Mouse (Mus musculus) spleen, adult 18-20 months (tissue): ENCODE measurements around the gene Ifitm3.
"Not testable (repeated sequence)": the region's sequence is repeated elsewhere in the genome, so short reads cannot be mapped to it uniquely, and the experiment has no call there.

Experiments used
- DNase-seq, 2 experiments: peaks; one replicate each; pipeline ENCODE4 v3.0.0; 2022; ENCODE audit warnings: mixed read lengths in 2 of 2

Ifitm3 gene

GRCm38 (mm10) chr7:141032458-141033167 is 22.0 kb upstream of the Ifitm3 start:
- DNase-seq = no peak

GRCm38 (mm10) chr7:141030390-141030789 is 19.8 kb upstream of the Ifitm3 start:
- DNase-seq = no peak

GRCm38 (mm10) chr7:141028831-141029230 is 18.3 kb upstream of the Ifitm3 start, which contains the start of gene Gm17387:
Gm17387 (plus strand) TSS chr7:141029131.
- DNase-seq = no peak

DNA sequence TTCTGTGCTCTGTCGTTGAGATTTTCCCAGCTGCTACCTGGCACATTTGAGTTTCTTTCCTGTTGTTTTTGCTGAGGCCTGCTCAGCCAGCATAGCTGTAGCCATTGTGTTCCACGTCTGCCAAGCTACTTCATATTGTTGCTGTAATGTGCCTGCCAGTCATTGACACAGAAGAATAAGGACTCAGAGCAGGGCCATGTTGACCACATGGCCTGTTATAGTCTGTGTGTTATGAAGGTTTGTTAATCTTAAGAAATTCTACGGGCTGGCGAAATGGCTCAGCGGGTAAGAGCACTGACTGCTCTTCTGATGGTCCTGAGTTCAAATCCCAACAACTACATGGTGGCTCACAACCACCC is 16.1 kb upstream of the Ifitm3 start:
- no peak for DNase-seq

- no peak for DNase-seq
These were observed 15.6 kb upstream of the Ifitm3 start for GRCm38 (mm10) chr7:141026097-141026739.

- no peak for DNase-seq
These were observed 14.6 kb upstream of the Ifitm3 start for GRCm38 (mm10) chr7:141024865-141025838.

GRCm38 (mm10) chr7:141021489-141022449 is 11.2 kb upstream of the Ifitm3 start:
- no peak for DNase-seq

DNA sequence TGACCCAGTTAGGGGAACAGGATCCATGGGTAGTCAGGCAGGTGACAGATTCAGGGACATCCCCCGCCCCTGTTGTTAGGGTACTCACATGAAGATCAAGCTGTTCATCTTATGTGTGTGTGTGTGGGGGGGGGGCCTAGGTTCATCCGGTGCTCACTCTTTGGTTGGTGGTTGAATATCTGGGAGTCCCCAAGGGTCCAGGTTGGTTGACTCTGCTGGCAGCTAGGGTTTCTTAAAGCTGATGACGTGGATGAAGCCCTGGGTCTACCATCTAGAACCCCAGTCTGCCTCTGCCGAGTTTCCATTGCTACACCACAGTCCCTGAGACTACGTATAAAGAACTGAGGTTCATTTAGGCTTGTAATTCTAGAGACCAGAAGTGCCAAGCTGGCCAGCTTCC is 8.5 kb upstream of the Ifitm3 start:
- no peak for DNase-seq

DNA sequence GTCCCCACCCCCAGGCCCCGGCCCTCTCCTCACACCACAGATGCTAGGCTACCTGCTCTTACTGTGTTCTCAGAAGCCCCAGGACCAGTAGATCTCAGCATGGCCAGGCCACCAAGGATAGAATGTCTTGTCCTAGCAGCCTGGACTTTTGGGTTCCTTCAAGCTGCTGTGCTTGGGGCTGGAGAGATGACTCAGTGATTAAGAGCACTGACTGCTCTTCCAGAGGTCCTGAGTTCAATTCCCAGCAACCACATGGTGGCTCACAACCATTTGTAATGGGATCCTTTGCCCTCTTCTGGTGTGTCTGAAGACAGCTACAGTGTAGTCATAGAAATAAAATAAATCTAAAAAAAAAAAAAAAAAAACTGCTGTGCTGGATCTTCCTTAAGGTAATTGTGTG is 7.3 kb upstream of the Ifitm3 start, which contains the start of gene Ifitm6:
Ifitm6 (minus strand) TSS at position 101 of the 400 bp plus-strand sequence.
- not testable (repeated sequence) for DNase-seq

DNA sequence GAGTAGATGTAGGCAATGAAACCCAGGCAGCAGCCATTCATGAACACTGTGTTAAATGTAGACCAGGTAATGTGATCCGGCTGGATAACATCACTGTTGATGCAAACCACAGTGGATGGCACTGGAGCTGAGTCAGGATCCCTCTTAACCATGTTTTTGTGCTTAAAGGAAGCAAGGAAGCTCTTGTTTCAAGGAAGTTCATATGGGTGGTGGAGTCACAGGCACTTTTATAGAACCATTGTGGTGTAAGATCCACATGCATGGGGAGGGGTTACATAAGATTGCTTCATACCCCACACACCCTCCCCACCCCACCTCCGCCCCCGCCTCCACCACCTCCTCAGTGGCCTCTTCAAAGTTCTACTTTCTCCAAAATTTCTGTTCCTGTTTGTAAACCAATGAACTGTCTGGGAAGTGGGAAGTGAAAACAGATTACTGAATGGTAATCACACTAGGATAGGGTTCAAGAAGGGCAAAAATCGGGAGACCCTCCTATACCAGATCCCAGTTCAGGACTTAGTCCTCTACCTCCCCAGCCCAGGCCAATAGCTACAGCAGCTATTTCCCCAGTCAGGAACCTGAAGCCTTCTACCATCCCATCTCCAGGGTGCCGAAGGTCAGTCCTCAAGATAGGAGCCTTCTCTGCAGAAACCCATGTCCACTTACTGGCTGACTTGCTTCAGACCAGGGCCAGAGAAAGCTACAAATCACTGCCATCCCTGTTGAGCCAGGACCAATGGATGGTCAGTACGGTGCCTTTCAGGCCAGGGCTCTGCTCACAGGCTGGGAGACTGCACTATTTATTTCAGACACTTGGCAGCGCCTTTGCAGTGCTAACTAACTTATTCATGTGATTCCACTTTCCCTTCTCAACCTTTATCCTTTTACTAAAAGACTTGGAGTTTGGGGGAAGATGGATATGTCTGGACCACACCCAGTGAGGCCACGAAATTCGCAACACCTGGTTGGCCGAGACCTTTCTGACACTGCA is 6.4 kb upstream of the Ifitm3 start:
- DNase-seq = no peak

- no peak for DNase-seq
These were observed 734 bp upstream of the Ifitm3 start for GRCm38 (mm10) chr7:141011238-141011770.

GRCm38 (mm10) chr7:141009665-141010064 is 905 bp downstream of the Ifitm3 start:
- DNase-seq = no peak

GRCm38 (mm10) chr7:141008938-141009660 is 1.5 kb downstream of the Ifitm3 start:
- peak; percentile 50 to 72 for DNase-seq

GRCm38 (mm10) chr7:141008312-141008761 is 2.2 kb downstream of the Ifitm3 start:
- no peak for DNase-seq

- no peak for DNase-seq
These were observed 3.7 kb downstream of the Ifitm3 start for GRCm38 (mm10) chr7:141006914-141007313.

GRCm38 (mm10) chr7:141006446-141006845 is 4.1 kb downstream of the Ifitm3 start:
- DNase-seq = no peak

DNA sequence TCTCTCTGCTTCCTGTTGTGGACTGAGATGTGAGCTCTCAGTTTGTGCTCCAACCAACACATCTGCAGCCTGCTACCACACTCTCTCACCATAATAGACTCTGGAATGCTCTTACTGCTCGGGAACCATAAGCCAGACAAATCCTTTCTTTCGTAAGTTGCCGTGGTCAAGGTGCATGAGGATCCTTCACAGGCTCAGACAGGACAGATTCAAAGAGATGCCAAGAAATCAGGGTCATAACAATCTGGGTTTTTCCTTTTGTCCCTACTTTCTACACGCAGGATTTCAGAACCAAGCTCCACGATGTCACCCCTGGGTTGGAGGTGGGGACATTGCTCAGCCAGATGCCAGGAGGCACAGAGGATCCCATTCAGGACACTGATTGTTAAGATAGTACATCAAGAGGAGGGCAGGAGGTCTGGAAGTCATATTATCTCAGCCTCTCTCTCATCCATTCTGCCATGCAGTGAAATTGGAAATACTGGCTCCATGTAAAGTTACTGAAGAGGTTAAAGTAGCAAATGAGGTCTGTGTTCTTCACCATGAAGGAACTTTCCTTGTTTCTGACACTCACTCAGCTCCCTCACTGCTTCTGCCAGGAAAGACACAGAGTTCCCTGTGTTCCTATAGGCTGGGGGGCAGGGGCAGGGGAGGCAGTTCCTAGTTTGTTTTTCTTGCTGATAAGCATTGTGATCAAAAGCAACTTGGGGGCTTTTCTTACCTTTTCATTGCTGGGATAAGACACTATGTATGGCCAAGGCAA is 7.1 kb downstream of the Ifitm3 start:
- no peak for DNase-seq

- DNase-seq = no peak
These were observed 9.5 kb downstream of the Ifitm3 start for GRCm38 (mm10) chr7:141000881-141001708.
